Comparison of ENCODE assay signal across 9 mouse cellular contexts in the genomic region with DNA sequence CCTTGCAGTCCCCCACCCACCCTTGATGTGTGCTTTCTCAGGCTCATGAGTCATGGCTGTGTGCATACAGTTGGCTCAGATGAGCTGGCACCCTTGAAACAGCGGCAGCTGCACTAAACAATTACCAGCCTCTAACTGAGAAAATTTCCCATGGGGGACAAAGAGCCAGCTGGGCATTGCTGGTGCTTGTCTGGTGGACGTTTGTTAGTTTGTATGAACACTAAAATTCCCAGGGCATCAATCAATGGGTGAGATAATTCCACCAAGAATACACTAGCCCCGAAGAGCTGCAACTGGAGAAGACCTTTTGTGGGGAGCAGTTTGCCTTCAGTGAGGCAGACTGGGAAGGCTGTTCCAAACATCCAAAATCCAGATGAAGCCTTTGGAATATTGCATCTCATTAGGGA.
DNase-seq lines count a peak whose midpoint lies in the region; ATAC-seq lines count a peak whose summit lies in the region.
"Had no signal": no experiment of that assay in that cellular context is flagged by ENCODE, and none has a peak within 500 bp of the region (broad histone marks: within the 10 kb centered on the region; RNA-seq: fewer than 3 reads in every experiment).

No protein-coding gene starts in this region.

- no peak overlapping the region for H3K4me3 ChIP-seq in forebrain, embryonic 15.5 days
- no peak overlapping the region for H3K4me3 ChIP-seq in neural tube, embryonic 11.5 days (ENCODE audit: low read depth, low read length)

- intact Hi-C loops in heart, postnatal 36 days (cut with DNase I) = no loop called here

- no peaks in the 10 kb centered on the region for H3K27me3 ChIP-seq in forebrain, embryonic 15.5 days
- H3K27me3 ChIP-seq in neural tube, embryonic 11.5 days (ENCODE audit: control insufficient read depth, insufficient read depth, low read length) = no peaks in the 10 kb centered on the region

- no peaks in the 10 kb centered on the region for H3K36me3 ChIP-seq in forebrain, embryonic 15.5 days
- no peaks in the 10 kb centered on the region for H3K36me3 ChIP-seq in neural tube, embryonic 11.5 days (ENCODE audit: control insufficient read depth, insufficient read depth, low read length)

- H3K4me1 ChIP-seq in forebrain, embryonic 15.5 days = peaks cover 28% of the 10 kb centered on the region
- no peaks in the 10 kb centered on the region for H3K4me1 ChIP-seq in neural tube, embryonic 11.5 days (ENCODE audit: control insufficient read depth, insufficient read depth, low read length)

- peak overlapping the region; percentile 85 for H3K27ac ChIP-seq in forebrain, embryonic 15.5 days (replicated peaks)
- no peak overlapping the region for H3K27ac ChIP-seq in neural tube, embryonic 11.5 days (ENCODE audit: low read depth, low read length)
- H3K27ac ChIP-seq: kidney, postnatal 0 days had no signal

- no peak overlapping the region for H3K9ac ChIP-seq in forebrain, embryonic 15.5 days (replicated peaks)
- H3K9ac ChIP-seq in neural tube, embryonic 11.5 days (ENCODE audit: low read length) = no peak overlapping the region

- DNase-seq in Muller cell, postnatal 12 days (ENCODE audit: inconsistent ontology term) = peak; percentile 96
- DNase-seq in layer of hippocampus, postnatal 14 days (ENCODE audit: low spot score in 2 of 2) = peak; percentile 71 to 85
- DNase-seq in neural tube, embryonic 11.5 days (ENCODE audit: low spot score) = peak; percentile 48
- DNase-seq in heart, postnatal 36 days = no peak
- DNase-seq in lung, postnatal 36 days = no peak

- peak overlapping the region; percentile 24 for H3K4me2 ChIP-seq in forebrain, embryonic 15.5 days (replicated peaks)
- no peak overlapping the region for H3K4me2 ChIP-seq in neural tube, embryonic 11.5 days (ENCODE audit: low read depth)

- whole genome bisulfite sequencing in forebrain, embryonic 15.5 days = 5% methylated on average over 3 of the region's 3 CpGs
- WGBS in neural tube, embryonic 11.5 days = 38% methylated on average over 3 of the region's 3 CpGs

- H3K9me3 ChIP-seq in forebrain, embryonic 15.5 days = no peaks in the 10 kb centered on the region
- no peaks in the 10 kb centered on the region for H3K9me3 ChIP-seq in neural tube, embryonic 11.5 days (ENCODE audit: control insufficient read depth, low read length)

- ATAC-seq in forebrain, embryonic 15.5 days (replicated peaks) = peak; percentile 98
- peak; percentile 91 for ATAC-seq in neural tube, embryonic 11.5 days (ENCODE audit: insufficient read depth, low FRiP score, low TSS enrichment)
- no peak for ATAC-seq in megakaryocyte-erythroid progenitor cell, adult 5-6 weeks (replicated peaks; ENCODE audit: low FRiP score, low TSS enrichment, poor library complexity, severe bottlenecking)
- no peak for ATAC-seq in monocyte, adult 5-6 weeks (replicated peaks; ENCODE audit: insufficient number of reproducible peaks, low FRiP score, low TSS enrichment, poor library complexity, severe bottlenecking)

Comparison
In these comparisons a context has a peak if more than half of its experiments do, and no peak if none do; other contexts are left out.
1. DNase-seq: peak in Muller cell, postnatal 12 days (single experiment), layer of hippocampus, postnatal 14 days (2 of 2) and neural tube, embryonic 11.5 days (single experiment); none in heart, postnatal 36 days (0 of 2) and lung, postnatal 36 days (single experiment).
2. ATAC-seq: peak in forebrain, embryonic 15.5 days (single experiment) and neural tube, embryonic 11.5 days (single experiment); none in megakaryocyte-erythroid progenitor cell, adult 5-6 weeks (single experiment) and monocyte, adult 5-6 weeks (single experiment).